Mouse (Mus musculus) neural tube, embryonic 15.5 days (tissue): Measurements from ENCODE around the gene Ccsap. TPM values are rescaled to one million over a fixed set of nuclear protein-coding genes. Genes with fewer than 3 reads are reported as not detected.
A peak's percentile ranks its signal among the peaks of the same experiment; 100 is the strongest.

Experiments used
- ATAC-seq: fragments of 200-750 bp; cut with Nextera tagmentation; 2 replicates; pipeline ENCODE4 v1.8.0; 2017; ENCODE audit warnings: mild to moderate bottlenecking, moderate TSS enrichment, moderate library complexity; ENCODE audit not compliant: low FRiP score
- H3K27ac ChIP-seq: fragments of 300-500 bp; sonication (generic); replicated peaks from 2 replicates; pipeline ENCODE4 v1.5.1; 2015; ENCODE audit warnings: mild to moderate bottlenecking, inconsistent platforms
- H3K27me3 ChIP-seq: fragments of 300-500 bp; sonication (generic); replicated peaks from 2 replicates; pipeline ENCODE4 v1.6.1; 2015; ENCODE audit warnings: inconsistent platforms
- H3K36me3 ChIP-seq: fragments of 300-500 bp; sonication (generic); 2 replicates; pipeline ENCODE4 v1.6.1; 2015; ENCODE audit warnings: inconsistent platforms
- H3K4me1 ChIP-seq: fragments of 300-500 bp; sonication (generic); 2 replicates; pipeline ENCODE4 v1.6.1; 2015; ENCODE audit warnings: inconsistent platforms
- H3K4me2 ChIP-seq: fragments of 300-500 bp; sonication (generic); 2 replicates; pipeline ENCODE4 v1.6.1; 2015; ENCODE audit warnings: inconsistent platforms, mild to moderate bottlenecking, moderate library complexity
- H3K4me3 ChIP-seq: fragments of 300-500 bp; sonication (generic); replicated peaks from 2 replicates; pipeline ENCODE4 v1.5.1; 2015; ENCODE audit warnings: mild to moderate bottlenecking, inconsistent platforms
- H3K9ac ChIP-seq: fragments of 300-500 bp; sonication (generic); replicated peaks from 2 replicates; pipeline ENCODE4 v1.6.1; 2015; ENCODE audit warnings: mild to moderate bottlenecking, inconsistent platforms
- H3K9me3 ChIP-seq: fragments of 300-500 bp; sonication (generic); replicated peaks from 2 replicates; pipeline ENCODE4 v1.6.1; 2016; ENCODE audit warnings: inconsistent platforms
- WGBS: fragments of 180-500 bp; shearing (Covaris S2); methylation state at CpG from one replicate; pipeline ENCODE4 v1.1.7; 2015; ENCODE audit warnings: mixed read lengths; 5-methylcytosine and 5-hydroxymethylcytosine counted together
- polyA plus RNA-seq: library from polyadenylated mRNA; unstranded; fragments of >200 nt; fragmentation: Nextera tagmentation; extraction: Ambion mirVana; gene quantifications from 2 replicates; pipeline ENCODE4 v1.2.1, GENCODE M21; 2015

Gene Ccsap
- polyA plus RNA-seq, 1 experiment from 2014 or later: 4.2 TPM

DNA sequence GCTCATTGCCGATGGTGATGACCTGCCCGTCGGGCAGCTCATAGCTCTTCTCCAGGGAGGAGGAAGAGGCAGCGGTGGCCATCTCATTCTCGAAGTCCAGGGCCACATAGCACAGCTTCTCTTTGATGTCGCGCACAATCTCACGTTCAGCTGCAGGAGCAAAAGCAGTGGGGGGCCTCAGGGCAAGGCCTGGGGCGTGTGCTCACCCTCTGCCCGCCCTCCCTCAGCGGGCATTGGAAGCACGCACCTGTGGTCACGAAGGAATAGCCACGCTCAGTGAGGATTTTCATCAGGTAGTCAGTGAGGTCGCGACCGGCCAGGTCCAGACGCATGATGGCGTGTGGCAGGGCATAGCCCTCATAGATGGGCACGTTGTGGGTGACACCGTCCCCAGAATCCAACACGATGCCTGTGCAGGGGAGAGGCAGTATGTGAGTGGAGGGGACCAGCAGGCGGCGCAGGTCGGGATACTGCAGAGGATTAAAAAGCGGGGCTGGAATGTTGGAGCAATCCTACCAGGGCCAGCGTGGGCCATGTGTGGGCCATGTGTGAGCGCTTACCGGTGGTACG is 32.7 kb upstream of the Ccsap start:
- 10% methylated on average over 30 of the region's 30 CpGs for WGBS
- peaks cover 67% of the 10 kb centered on the region for H3K27me3 ChIP-seq

DNA sequence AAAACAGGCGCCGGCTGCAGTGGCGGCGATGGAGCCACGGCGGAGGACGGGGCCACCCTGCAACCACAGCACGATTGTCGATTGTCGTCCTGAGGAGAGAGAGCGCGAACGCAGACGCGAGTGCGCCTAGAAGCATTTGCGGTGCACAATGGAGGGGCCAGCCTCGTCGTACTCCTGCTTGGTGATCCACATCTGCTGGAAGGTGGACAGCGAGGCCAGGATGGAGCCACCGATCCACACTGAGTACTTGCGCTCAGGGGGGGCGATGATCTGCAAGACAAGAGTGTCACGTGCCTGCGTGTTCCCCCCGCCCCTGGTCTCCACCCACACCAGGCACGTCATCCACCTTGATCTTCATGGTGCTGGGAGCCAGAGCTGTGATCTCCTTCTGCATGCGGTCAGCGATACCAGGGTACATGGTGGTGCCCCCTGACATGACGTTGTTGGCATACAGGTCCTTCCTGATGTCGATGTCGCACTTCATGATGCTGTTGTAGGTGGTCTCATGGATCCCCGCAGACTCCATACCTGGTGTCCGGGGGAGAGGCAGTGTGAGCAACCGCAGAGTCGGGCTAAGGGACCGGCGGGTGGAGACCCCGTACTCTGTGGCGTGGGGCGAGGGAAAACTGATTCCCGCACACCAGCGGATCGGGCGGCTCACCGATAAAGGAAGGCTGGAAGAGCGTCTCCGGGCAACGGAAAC is 32.0 kb upstream of the Ccsap start:
- whole genome bisulfite sequencing: under 1% methylated on average over 49 of the region's 49 CpGs
- Histone ChIP-seq H3K9ac (peak overlapping the region; percentile 61), H3K4me1 (peaks cover 20% of the 10 kb centered on the region), H3K4me2 (peak overlapping the region; percentile 70), H3K27ac (peak overlapping the region; percentile 85), H3K36me3 (no peaks in the 10 kb centered on the region), H3K27me3 (peaks cover 68% of the 10 kb centered on the region), H3K4me3 (peak overlapping the region; percentile 48), H3K9me3 (no peaks in the 10 kb centered on the region)
- ATAC-seq: peak; percentile 90

More for the DNA sequence above, 32.7 kb upstream of the Ccsap start:
- H3K36me3 ChIP-seq: no peaks in the 10 kb centered on the region
- ATAC-seq: peak; percentile 58
- H3K9me3 ChIP-seq: no peaks in the 10 kb centered on the region
- H3K9ac ChIP-seq: peak overlapping the region; percentile 61
- H3K4me3 ChIP-seq: peak overlapping the region; percentile 48
- peaks cover 20% of the 10 kb centered on the region for H3K4me1 ChIP-seq
- H3K4me2 ChIP-seq: peak overlapping the region; percentile 70
- H3K27ac ChIP-seq: peak overlapping the region; percentile 85

DNA sequence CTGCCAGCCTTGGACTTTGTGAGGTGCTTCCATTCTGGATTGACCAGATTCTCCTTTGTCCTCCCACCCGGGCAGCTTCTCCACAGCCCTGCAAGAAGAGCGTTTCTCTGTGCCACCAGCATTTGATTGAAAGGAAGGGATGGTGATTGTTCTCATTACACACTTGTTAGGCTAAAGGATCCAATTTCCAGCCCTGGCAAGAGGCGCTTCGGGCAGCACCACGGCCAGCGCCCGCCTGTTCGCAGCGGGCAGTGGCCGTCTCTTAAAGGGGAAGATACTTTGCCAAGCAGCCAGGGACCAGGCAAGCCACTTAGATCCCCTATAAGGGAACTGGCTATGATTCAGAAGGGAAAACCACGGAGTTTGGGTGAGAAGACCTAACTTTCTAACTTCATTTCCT is 31.3 kb upstream of the Ccsap start:
- H3K4me1 ChIP-seq: peaks cover 20% of the 10 kb centered on the region
- ATAC-seq: no peak
- peak overlapping the region; percentile 61 for H3K9ac ChIP-seq
- H3K27me3 ChIP-seq: peaks cover 72% of the 10 kb centered on the region
- no peaks in the 10 kb centered on the region for H3K36me3 ChIP-seq
- H3K4me2 ChIP-seq: peak overlapping the region; percentile 70
- WGBS: under 1% methylated on average over 11 of the region's 11 CpGs
- peak overlapping the region; percentile 85 for H3K27ac ChIP-seq
- H3K4me3 ChIP-seq: peak overlapping the region; percentile 48
- no peaks in the 10 kb centered on the region for H3K9me3 ChIP-seq

DNA sequence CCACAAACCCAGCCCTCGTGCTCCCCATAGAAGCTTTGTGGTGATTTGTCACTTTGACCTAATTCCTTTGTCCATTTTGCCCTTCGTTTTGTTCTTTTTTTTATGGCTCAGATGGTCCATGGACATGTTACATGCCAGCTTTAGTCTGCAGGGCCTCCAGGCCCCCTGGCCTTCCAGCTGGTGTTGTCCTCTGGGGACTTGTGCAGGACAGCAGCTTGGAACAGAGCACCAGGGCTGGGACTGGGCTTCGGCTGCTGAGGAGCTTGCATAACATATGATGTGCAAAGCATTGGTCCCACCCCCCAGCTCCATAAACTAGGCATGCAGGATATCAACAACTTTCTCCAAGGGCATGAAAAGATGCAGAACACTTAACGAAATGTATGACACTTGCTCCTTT is 29.8 kb upstream of the Ccsap start:
- H3K27ac ChIP-seq: no peak overlapping the region
- H3K9ac ChIP-seq: no peak overlapping the region
- no peak overlapping the region for H3K4me2 ChIP-seq
- peaks cover 61% of the 10 kb centered on the region for H3K27me3 ChIP-seq
- H3K9me3 ChIP-seq: no peaks in the 10 kb centered on the region
- 58% methylated on average over 4 of the region's 4 CpGs for WGBS
- ATAC-seq: no peak
- H3K4me3 ChIP-seq: no peak overlapping the region
- peaks cover 26% of the 10 kb centered on the region for H3K4me1 ChIP-seq
- H3K36me3 ChIP-seq: no peaks in the 10 kb centered on the region

DNA sequence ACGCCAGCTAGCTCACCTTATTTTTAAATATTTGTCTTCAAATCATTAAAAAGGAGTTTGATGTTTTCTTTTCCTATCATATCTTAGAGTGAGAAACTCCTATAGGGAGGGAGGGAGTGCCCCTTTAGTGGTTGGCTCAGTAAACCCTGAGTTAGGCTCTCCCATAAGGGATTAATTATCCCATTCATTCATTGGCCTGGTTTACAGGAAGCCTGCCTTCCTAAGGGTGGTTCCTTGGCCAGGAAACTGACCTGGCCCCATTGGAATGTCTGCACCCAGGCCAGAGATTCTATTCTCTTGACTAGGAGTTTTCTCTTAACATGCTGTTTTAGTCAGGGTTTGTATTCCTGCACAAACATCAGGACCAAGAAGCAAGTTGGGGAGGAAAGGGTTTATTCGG is 27.9 kb upstream of the Ccsap start:
- Histone ChIP-seq H3K9ac (no peak overlapping the region), H3K4me3 (no peak overlapping the region), H3K36me3 (no peaks in the 10 kb centered on the region), H3K4me1 (peaks cover 36% of the 10 kb centered on the region), H3K4me2 (no peak overlapping the region), H3K27ac (no peak overlapping the region), H3K27me3 (peaks cover 43% of the 10 kb centered on the region), H3K9me3 (no peaks in the 10 kb centered on the region)
- no peak for ATAC-seq
- 94% methylated on average over 2 of the region's 2 CpGs for WGBS

DNA sequence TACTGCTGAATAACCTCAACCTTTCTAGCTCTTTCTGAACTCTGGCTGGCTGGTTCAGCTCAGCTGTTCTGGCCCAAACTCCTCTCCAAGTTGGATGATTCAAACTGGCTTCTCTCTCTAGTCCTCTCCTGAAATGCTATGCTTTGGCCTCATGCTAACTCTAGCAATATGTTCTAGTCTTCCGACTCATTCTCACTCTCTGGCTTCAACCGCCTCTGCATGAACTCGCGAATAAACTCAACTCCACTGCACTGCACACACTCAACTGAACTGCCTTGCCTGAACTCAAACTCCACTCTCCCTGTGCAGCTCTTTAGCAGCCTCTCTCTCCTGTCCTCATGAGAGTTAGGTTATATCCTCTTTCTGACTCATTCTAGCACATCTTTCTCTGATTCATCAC is 27.2 kb upstream of the Ccsap start:
- Histone ChIP-seq H3K4me3 (no peak overlapping the region), H3K9ac (no peak overlapping the region), H3K27ac (no peak overlapping the region), H3K4me2 (no peak overlapping the region), H3K27me3 (peaks cover 37% of the 10 kb centered on the region), H3K4me1 (peaks cover 28% of the 10 kb centered on the region), H3K9me3 (no peaks in the 10 kb centered on the region), H3K36me3 (no peaks in the 10 kb centered on the region)
- 93% methylated on average over 4 of the region's 4 CpGs for WGBS
- ATAC-seq: no peak

DNA sequence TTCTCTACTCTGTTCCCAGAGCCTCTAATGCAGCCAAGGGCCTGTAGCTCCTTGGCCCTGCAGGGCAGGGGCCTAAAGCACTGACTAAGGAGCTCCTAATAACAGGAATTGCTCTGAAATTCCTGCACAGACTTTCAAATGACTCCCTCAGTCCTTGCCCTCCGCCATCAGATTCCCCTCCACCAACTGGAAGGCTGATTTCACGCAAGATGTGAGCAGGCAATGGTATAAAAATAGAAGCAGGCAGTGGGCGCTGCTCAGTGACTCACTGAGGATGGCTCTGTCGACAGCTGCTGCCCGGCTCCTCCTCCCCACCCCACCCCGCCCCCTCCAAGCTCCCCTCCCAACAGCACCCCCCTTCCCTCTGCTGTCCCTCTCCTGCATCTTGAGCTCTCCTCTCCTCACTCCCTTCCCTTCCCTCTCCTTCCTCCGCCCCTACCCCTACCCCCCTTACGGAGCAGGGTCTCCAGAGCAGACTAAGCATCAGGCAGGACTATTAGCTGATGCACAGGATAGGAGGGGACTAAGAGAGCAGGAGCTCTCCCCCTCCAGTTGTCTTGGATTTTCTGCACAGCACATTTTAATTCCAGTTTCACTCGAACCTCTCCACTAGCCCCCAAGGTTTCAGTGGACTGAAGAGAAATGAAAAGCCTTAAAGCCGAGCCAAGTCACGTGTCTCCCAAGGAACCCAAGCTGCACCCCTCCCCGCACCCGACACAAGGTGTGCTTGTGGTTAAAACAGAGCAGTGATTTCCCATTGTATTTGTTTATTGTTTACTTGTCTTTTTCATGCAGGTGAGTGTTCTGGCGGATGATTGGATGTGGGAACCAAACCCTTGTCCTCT is 24.9 kb upstream of the Ccsap start:
- peaks cover 16% of the 10 kb centered on the region for H3K4me1 ChIP-seq
- no peaks in the 10 kb centered on the region for H3K9me3 ChIP-seq
- peaks cover 24% of the 10 kb centered on the region for H3K27me3 ChIP-seq
- H3K27ac ChIP-seq: peak overlapping the region; percentile 75
- 0 out of 2 replicates have a peak overlapping the region, but pooled peaks have one; percentile 5 for H3K4me3 ChIP-seq
- peak overlapping the region; percentile 40 for H3K4me2 ChIP-seq
- no peaks in the 10 kb centered on the region for H3K36me3 ChIP-seq
- WGBS: 7% methylated on average over 14 of the region's 14 CpGs
- peak overlapping the region; percentile 21; the same call in 1 of the 2 replicates for H3K9ac ChIP-seq
- peak; percentile 85 for ATAC-seq

DNA sequence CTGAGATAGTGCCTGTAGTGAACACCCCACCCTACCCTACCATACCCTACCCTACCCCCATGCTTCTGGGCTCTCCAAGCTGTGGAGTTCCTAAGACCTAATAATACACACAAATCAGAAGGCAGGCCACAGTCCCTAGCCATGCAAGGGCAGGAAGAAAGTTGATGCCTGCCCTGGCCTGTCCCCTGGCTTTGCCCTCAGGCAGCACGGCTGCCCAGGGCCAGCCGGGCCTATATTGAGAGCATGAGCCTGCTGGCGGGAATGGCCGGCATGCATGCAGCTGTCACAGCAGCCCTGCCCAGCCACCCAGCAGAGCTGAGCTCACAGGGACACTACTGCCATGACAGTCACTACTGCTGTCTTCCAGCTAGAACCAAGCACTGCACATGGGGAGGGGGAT is 23.1 kb upstream of the Ccsap start:
- Histone ChIP-seq H3K36me3 (no peaks in the 10 kb centered on the region), H3K4me1 (peaks cover 16% of the 10 kb centered on the region)
- 87% methylated on average over 4 of the region's 4 CpGs for WGBS

DNA sequence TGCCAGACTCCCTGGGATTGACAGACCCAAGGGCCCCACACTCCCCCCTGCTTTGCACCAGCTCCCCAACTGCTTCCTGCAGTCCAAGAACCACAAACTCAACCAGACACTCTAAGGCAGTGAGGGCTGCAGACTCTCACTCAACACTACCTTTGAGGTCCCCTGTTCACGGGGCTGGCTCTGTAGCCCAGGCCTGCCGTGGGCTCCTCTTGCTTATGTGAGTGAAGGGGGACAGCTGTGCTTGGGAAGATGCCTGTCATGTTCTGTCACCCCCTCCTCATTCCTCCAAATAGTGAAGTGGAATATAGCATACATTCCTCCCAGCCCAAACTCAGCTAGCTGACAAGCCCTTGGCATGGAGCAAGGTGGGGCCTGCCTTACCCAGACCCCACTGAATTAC is 22.4 kb upstream of the Ccsap start:
- H3K4me3 ChIP-seq: no peak overlapping the region
- peaks cover 16% of the 10 kb centered on the region for H3K4me1 ChIP-seq
- no peak overlapping the region for H3K27ac ChIP-seq
- no peak overlapping the region for H3K4me2 ChIP-seq
- ATAC-seq: no peak
- no peak overlapping the region for H3K9ac ChIP-seq
- no peaks in the 10 kb centered on the region for H3K9me3 ChIP-seq
- no peaks in the 10 kb centered on the region for H3K36me3 ChIP-seq
- WGBS: 87% methylated on average over 2 of the region's 2 CpGs
- H3K27me3 ChIP-seq: peaks cover 13% of the 10 kb centered on the region; the same call in 1 of the 2 replicates

More for the DNA sequence above, 23.1 kb upstream of the Ccsap start:
- no peak overlapping the region for H3K4me3 ChIP-seq
- no peak overlapping the region for H3K4me2 ChIP-seq
- H3K27ac ChIP-seq: no peak overlapping the region
- H3K27me3 ChIP-seq: peaks cover 13% of the 10 kb centered on the region; the same call in 1 of the 2 replicates
- H3K9me3 ChIP-seq: no peaks in the 10 kb centered on the region
- ATAC-seq: no peak
- no peak overlapping the region for H3K9ac ChIP-seq

DNA sequence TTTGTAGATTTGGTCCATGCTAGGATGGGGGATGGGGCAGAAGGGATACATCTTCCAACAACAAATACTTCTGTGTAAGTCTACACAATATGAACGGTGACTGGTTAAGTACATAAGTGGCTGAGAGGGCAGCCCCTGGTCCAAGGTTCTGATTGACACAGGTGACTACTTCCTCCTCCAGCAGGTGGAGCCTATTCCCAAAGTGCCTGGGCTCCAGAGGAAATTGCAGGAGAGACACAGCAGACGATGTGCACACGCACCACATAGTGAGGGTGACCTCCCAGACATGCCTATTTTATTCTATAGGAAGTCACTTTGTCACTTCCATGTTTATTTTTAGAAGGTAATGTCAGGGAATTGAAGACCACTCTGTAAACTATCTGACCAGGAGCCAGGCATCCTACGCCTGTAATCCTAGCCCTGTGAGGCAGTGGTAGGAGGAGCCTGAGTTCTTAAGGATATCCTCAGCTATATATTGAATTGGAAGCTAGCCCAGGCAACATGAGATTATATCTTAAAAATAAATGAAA is 20.9 kb upstream of the Ccsap start:
- no peak overlapping the region for H3K4me3 ChIP-seq
- H3K27ac ChIP-seq: no peak overlapping the region
- H3K9me3 ChIP-seq: no peaks in the 10 kb centered on the region
- 64% methylated on average over 4 of the region's 4 CpGs for WGBS
- no peak overlapping the region for H3K9ac ChIP-seq
- ATAC-seq: no peak
- H3K4me2 ChIP-seq: no peak overlapping the region
- H3K4me1 ChIP-seq: peaks cover 16% of the 10 kb centered on the region
- no peaks in the 10 kb centered on the region for H3K36me3 ChIP-seq
- H3K27me3 ChIP-seq: peaks cover under 1% of the 10 kb centered on the region; the same call in 1 of the 2 replicates

DNA sequence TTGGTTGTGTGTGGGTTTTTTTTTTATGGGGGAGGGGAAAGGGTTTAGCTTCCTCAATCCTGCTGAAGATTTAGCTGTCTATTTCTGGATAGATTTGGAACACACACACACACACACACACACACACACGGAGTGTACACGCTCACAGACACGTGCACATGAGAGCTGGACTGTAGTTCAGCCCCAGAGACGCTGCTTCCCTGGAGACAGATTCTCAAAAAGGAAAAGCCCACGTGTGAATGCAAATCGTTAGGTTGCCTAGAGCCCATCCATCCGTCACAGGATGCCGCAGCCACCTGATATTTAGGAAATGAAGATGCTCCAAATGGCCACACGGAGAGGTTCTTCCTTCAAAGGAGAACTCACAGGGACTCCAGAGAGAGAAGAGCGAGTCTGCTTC is 20.3 kb upstream of the Ccsap start:
- Histone ChIP-seq H3K27ac (no peak overlapping the region), H3K36me3 (no peaks in the 10 kb centered on the region), H3K9ac (no peak overlapping the region), H3K4me1 (peaks cover 15% of the 10 kb centered on the region), H3K27me3 (no peaks in the 10 kb centered on the region; the same call in 1 of the 2 replicates), H3K4me3 (no peak overlapping the region), H3K4me2 (no peak overlapping the region), H3K9me3 (no peaks in the 10 kb centered on the region)
- 65% methylated on average over 10 of the region's 10 CpGs for WGBS
- ATAC-seq: no peak
